Mouse (Mus musculus) cortical plate, adult 2 months (tissue): ENCODE measurements around the gene Rbm8a. TPM values are rescaled to one million over a fixed set of nuclear protein-coding genes. Genes with fewer than 3 reads are reported as not detected.

Experiments used
- H3K27ac ChIP-seq: fragments of 200-500 bp; 2 replicates; pipeline ENCODE4 v1.5.1; 2012; ENCODE audit warnings: low read length, control low read depth, inconsistent platforms; ENCODE audit not compliant: insufficient read depth
- H3K4me1 ChIP-seq: fragments of 200-500 bp; 2 replicates; pipeline ENCODE4 v1.6.1; 2011; ENCODE audit warnings: low read length; ENCODE audit not compliant: control insufficient read depth, insufficient read depth
- H3K4me3 ChIP-seq: fragments of 200-500 bp; 2 replicates; pipeline ENCODE4 v1.5.1; 2011; ENCODE audit warnings: mild to moderate bottlenecking, low read length, control low read depth; ENCODE audit not compliant: insufficient read depth
- CTCF ChIP-seq: fragments of 200-500 bp; IDR thresholded peaks from 2 replicates; pipeline ENCODE4 v1.5.1; 2011; ENCODE audit warnings: mild to moderate bottlenecking, control low read depth, low read length; ENCODE audit not compliant: insufficient read depth; ENCODE audit errors: extremely low read depth
- POLR2A ChIP-seq: fragments of 200-500 bp; IDR thresholded peaks from 2 replicates; pipeline ENCODE4 v1.6.1; 2011; ENCODE audit warnings: mild to moderate bottlenecking, low read length, control low read depth; ENCODE audit not compliant: insufficient read depth; ENCODE audit errors: extremely low read depth
- polyA plus RNA-seq: library from polyadenylated mRNA; depleted of rRNA; stranded (reverse); fragments of >200 nt; gene quantifications from 2 replicates; pipeline ENCODE4 v1.2.3, GENCODE M21; 2012; rRNA removed

Gene Rbm8a
- polyA plus RNA-seq, 1 experiment = 33.9 TPM

DNA sequence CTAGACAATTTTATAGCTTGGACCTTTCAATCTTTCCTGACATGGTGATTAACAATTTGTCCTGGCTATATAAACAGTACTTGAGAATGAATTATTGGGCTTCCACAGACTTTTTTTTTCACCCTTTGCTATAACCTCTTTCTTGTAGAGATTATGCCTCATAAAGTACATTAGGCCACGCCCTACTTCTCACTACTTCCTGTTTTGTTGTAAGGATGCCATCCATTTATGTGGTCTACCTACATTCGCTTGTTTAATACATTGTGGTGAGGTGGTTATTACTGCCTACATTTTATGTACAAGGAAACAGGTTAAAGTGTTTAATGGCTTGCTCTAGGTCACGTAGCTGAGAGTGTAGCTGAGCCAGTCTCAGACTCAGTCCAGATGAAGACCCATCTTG, 45.4 kb downstream of the Rbm8a start:
- H3K27ac ChIP-seq = no peak overlapping the region
- H3K4me1 ChIP-seq = peaks cover 1% of the 10 kb centered on the region
- TF ChIP-seq CTCF = no peak
- TF ChIP-seq POLR2A = no peak
- H3K4me3 ChIP-seq = no peak overlapping the region

DNA sequence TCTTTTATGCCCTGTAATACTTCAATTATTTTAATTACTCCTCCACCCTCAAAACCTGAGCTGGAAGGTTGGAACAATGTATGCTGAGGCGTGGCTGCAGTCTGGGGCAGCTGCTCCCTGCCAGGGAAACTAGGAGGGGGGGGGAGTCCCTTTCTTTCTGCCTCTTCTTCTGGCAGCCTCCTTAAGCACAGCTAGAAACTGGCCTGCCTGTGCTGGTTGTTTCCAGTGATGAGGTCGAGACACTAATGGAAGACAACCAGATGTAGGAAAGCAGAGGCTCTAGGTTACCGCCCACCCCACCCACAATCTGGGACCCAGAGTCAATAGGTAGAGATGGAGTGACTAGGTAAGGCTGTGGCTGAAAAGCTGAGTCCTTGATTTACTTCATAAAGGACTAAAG, 46.0 kb downstream of the Rbm8a start:
- Histone ChIP-seq H3K4me1 (no peaks in the 10 kb centered on the region; the same call in 1 of the 2 replicates), H3K4me3 (no peak overlapping the region), H3K27ac (no peak overlapping the region)
- TF ChIP-seq POLR2A (no peak), CTCF (no peak)

DNA sequence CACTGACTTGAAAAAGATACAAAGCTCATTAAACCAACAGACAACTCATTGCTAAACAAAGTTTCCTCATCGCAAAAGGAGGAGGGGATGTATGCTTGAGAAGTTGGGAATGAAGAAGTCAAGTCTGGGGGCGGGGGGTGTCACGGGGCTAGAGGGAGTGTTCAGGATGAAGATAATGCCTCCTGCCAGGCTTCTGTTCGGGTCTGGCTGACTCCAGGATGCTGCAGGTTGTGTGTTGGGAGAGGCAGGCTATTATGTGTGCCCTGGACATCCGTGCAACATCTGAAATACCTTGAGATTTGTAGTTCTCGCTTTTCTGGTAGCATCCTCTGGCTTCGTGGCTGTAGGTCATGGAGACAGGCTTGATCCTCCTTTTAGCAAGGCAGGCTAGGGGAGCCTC, 48.7 kb downstream of the Rbm8a start:
- no peak for TF ChIP-seq POLR2A
- TF ChIP-seq CTCF = no peak
- H3K4me3 ChIP-seq = no peak overlapping the region
- H3K4me1 ChIP-seq = no peaks in the 10 kb centered on the region; the same call in 1 of the 2 replicates
- H3K27ac ChIP-seq = no peak overlapping the region

DNA sequence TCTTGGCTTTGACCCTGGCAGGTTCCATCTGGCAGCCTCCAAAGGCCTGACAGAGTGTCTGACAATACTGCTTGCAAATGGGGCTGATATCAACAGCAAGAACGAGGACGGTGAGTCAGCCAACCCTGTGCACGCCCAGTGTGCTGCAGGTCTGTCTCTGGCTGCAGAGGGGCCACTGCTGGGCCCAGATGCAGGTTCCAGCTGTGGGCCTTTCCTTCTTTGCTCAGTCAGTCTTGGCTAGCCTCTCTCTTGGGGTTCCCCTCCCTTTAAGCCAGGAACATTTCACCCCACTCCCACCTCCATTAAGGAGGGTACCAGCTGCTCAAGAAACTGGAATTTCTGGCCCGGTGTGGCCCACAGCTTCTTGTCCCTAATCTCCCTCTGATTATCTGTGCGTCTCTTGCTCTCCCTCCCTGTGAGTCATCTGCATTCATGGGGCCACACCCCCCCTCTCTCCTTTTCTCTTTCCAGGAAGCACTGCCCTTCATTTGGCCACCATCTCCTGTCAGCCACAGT, 49.5 kb downstream of the Rbm8a start:
- Histone ChIP-seq H3K4me1 (no peaks in the 10 kb centered on the region; the same call in 1 of the 2 replicates), H3K27ac (no peak overlapping the region), H3K4me3 (no peak overlapping the region)
- TF ChIP-seq POLR2A = no peak
- TF ChIP-seq CTCF = no peak

DNA sequence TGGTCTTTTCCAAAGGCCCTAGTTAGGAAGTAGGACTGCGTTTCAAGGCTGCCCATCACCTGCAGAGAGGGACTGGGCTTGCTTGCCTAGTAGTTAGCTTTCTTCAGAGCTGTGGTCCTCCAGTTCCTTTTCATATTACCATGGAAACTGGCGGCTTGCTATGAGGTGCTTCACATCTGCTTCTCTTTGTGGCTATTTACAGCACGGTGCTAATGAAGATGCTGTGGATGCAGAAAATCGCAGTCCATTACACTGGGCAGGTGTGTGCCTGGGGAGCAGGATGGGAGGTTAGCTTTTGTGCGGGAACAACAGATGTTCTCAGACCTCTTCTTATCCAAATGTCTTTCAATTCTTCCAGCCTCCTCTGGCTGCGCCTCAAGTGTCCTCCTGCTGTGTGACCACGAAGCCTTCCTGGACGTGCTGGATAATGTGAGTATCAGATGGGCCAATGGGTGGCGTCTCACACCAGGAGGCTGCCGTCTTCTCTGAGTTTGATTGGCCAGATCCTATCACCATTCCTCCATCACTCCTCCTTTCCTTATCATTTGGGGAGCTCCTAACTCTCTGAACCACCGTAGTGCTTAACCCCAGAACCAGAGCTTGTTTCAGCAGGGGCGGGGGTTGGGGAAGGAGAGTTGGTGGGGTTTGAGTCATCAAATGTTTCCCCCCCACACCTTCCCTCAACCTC, 50.7 kb downstream of the Rbm8a start:
- TF ChIP-seq CTCF (no peak), POLR2A (no peak)
- no peak overlapping the region for H3K27ac ChIP-seq
- H3K4me3 ChIP-seq = no peak overlapping the region
- no peaks in the 10 kb centered on the region; the same call in 1 of the 2 replicates for H3K4me1 ChIP-seq

Other genes starting within 250 kb of the Rbm8a start
- not detected in 2 replicates for gene BC107364, start 177.6 kb upstream of the Rbm8a start, polyA plus RNA-seq
- gene Hfe2, start 104.8 kb upstream of the Rbm8a start, polyA plus RNA-seq = 1.4 and 1.5 TPM in 2 replicates
- gene Txnip, start 72.0 kb upstream of the Rbm8a start, polyA plus RNA-seq = 31.4 and 38.5 TPM in 2 replicates
- gene Gm16253, start 52.9 kb upstream of the Rbm8a start, polyA plus RNA-seq = not detected in 2 replicates
- gene Polr3gl, start 35.8 kb upstream of the Rbm8a start, polyA plus RNA-seq = 44.5 and 55.9 TPM in 2 replicates
- 61.6 and 61.9 TPM in 2 replicates for gene Ankrd34a, start 33.3 kb upstream of the Rbm8a start, polyA plus RNA-seq
- 20.9 and 22.7 TPM in 2 replicates for gene Lix1l, start 28.8 kb upstream of the Rbm8a start, polyA plus RNA-seq
- gene Pex11b, start 5.4 kb downstream of the Rbm8a start, polyA plus RNA-seq = 62.8 and 66.9 TPM in 2 replicates
- 0.13 and 0.21 TPM in 2 replicates for gene Gm42957, start 5.5 kb downstream of the Rbm8a start, polyA plus RNA-seq
- 2.9 and 3.9 TPM in 2 replicates for gene Itga10, start 15.7 kb downstream of the Rbm8a start, polyA plus RNA-seq
- 7.8 and 8.5 TPM in 2 replicates for gene Ankrd35, start 40.2 kb downstream of the Rbm8a start, polyA plus RNA-seq
- 24.6 and 25.4 TPM in 2 replicates for gene Pias3, start 66.5 kb downstream of the Rbm8a start, polyA plus RNA-seq
- 16.8 and 19.6 TPM in 2 replicates for gene Nudt17, start 78.6 kb downstream of the Rbm8a start, polyA plus RNA-seq
- gene Polr3c, start 97.7 kb downstream of the Rbm8a start, polyA plus RNA-seq = 35.3 and 36.5 TPM in 2 replicates
- gene Rnf115, start 97.7 kb downstream of the Rbm8a start, polyA plus RNA-seq = 52.3 and 54.9 TPM in 2 replicates
- gene Pdzk1, start 199.4 kb downstream of the Rbm8a start, polyA plus RNA-seq = 0.17 and 0.19 TPM in 2 replicates
- gene Cd160, start 199.4 kb downstream of the Rbm8a start, polyA plus RNA-seq = 0.06 TPM in 1 of 2 replicates, not detected in the other